Mouse (Mus musculus): ENCODE measurements at regions not wholly inside any gene's neighbourhood (a gene's known extent, or its start where the extent isn't known, plus 50 kb on each side); places are given as distances from the start of the nearest gene placed in this dataset.
"Not testable (repeated sequence)": the region's sequence is repeated elsewhere in the genome, so short reads cannot be mapped to it uniquely, and the experiment has no call there.

- WGBS (ENCODE audit: missing documents): 78% methylated on average over 7 of the region's 7 CpGs
- H3K4me3 ChIP-seq (ENCODE audit: inconsistent target): no peak overlapping the region
- H3K36me3 ChIP-seq (ENCODE audit: inconsistent target): no peaks in the 10 kb centered on the region
- no peak overlapping the region for H3K27ac ChIP-seq
- no peaks in the 10 kb centered on the region for H3K79me2 ChIP-seq (ENCODE audit: inconsistent target)
Measured at GRCm38 (mm10) chr10:118612091-118612490, 171.2 kb downstream of the Ifng start.

- no peaks in the 10 kb centered on the region for H3K36me3 ChIP-seq (ENCODE audit: inconsistent target)
- 92% methylated on average over 14 of the region's 14 CpGs for WGBS (ENCODE audit: missing documents)
- no peak overlapping the region for H3K4me3 ChIP-seq (ENCODE audit: inconsistent target)
- H3K79me2 ChIP-seq (ENCODE audit: inconsistent target): no peaks in the 10 kb centered on the region
- no peak overlapping the region for H3K27ac ChIP-seq
Measured at GRCm38 (mm10) chr10:118613056-118613695, 172.3 kb downstream of the Ifng start.

- no peak overlapping the region for H3K4me3 ChIP-seq (ENCODE audit: inconsistent target)
- no peaks in the 10 kb centered on the region for H3K79me2 ChIP-seq (ENCODE audit: inconsistent target)
- WGBS (ENCODE audit: missing documents): 97% methylated on average over 6 of the region's 6 CpGs
- no peak overlapping the region for H3K27ac ChIP-seq
- H3K36me3 ChIP-seq (ENCODE audit: inconsistent target): no peaks in the 10 kb centered on the region
Measured at GRCm38 (mm10) chr10:118614251-118614865, 173.5 kb downstream of the Ifng start.

- H3K4me3 ChIP-seq (ENCODE audit: inconsistent target): no peak overlapping the region
- H3K36me3 ChIP-seq (ENCODE audit: inconsistent target): no peaks in the 10 kb centered on the region
- WGBS (ENCODE audit: missing documents): 90% methylated on average over 10 of the region's 10 CpGs
- H3K27ac ChIP-seq: no peak overlapping the region
- H3K79me2 ChIP-seq (ENCODE audit: inconsistent target): no peaks in the 10 kb centered on the region
Measured at GRCm38 (mm10) chr10:118615131-118616020, 174.5 kb downstream of the Ifng start.

GRCm38 (mm10) chr10:118616031-118616615 is 175.3 kb downstream of the Ifng start:
- WGBS (ENCODE audit: missing documents): 97% methylated on average over 5 of the region's 5 CpGs
- Histone ChIP-seq H3K36me3 (ENCODE audit: inconsistent target) (no peaks in the 10 kb centered on the region), H3K27ac (no peak overlapping the region), H3K4me3 (ENCODE audit: inconsistent target) (no peak overlapping the region), H3K79me2 (ENCODE audit: inconsistent target) (no peaks in the 10 kb centered on the region)

- Histone ChIP-seq H3K79me2 (ENCODE audit: inconsistent target) (no peaks in the 10 kb centered on the region), H3K36me3 (ENCODE audit: inconsistent target) (no peaks in the 10 kb centered on the region), H3K4me3 (ENCODE audit: inconsistent target) (no peak overlapping the region), H3K27ac (no peak overlapping the region)
- 90% methylated on average over 6 of the region's 6 CpGs for WGBS (ENCODE audit: missing documents)
Measured at GRCm38 (mm10) chr10:118617291-118618044, 176.6 kb downstream of the Ifng start.

GRCm38 (mm10) chr10:118618251-118618650 is 177.4 kb downstream of the Ifng start:
- H3K36me3 ChIP-seq (ENCODE audit: inconsistent target); H3K4me3 ChIP-seq (ENCODE audit: inconsistent target); H3K27ac ChIP-seq; H3K79me2 ChIP-seq (ENCODE audit: inconsistent target): not testable (repeated sequence)
- 96% methylated on average over 4 of the region's 4 CpGs for WGBS (ENCODE audit: missing documents)

GRCm38 (mm10) chr10:118618766-118619600 is 178.1 kb downstream of the Ifng start:
- H3K27ac ChIP-seq: no peak overlapping the region
- no peaks in the 10 kb centered on the region for H3K36me3 ChIP-seq (ENCODE audit: inconsistent target)
- H3K4me3 ChIP-seq (ENCODE audit: inconsistent target): no peak overlapping the region
- H3K79me2 ChIP-seq (ENCODE audit: inconsistent target): no peaks in the 10 kb centered on the region
- WGBS (ENCODE audit: missing documents): 94% methylated on average over 10 of the region's 10 CpGs

GRCm38 (mm10) chr10:118619601-118620000 is 178.8 kb downstream of the Ifng start:
- Histone ChIP-seq H3K4me3 (ENCODE audit: inconsistent target) (no peak overlapping the region), H3K79me2 (ENCODE audit: inconsistent target) (no peaks in the 10 kb centered on the region), H3K36me3 (ENCODE audit: inconsistent target) (no peaks in the 10 kb centered on the region), H3K27ac (no peak overlapping the region)
- WGBS (ENCODE audit: missing documents): 75% methylated on average over 1 of the region's 1 CpGs

GRCm38 (mm10) chr10:118620611-118621010 is 179.8 kb downstream of the Ifng start:
- Histone ChIP-seq H3K4me3 (ENCODE audit: inconsistent target) (no peak overlapping the region), H3K36me3 (ENCODE audit: inconsistent target) (no peaks in the 10 kb centered on the region), H3K27ac (no peak overlapping the region), H3K79me2 (ENCODE audit: inconsistent target) (no peaks in the 10 kb centered on the region)

- Histone ChIP-seq H3K4me3 (ENCODE audit: inconsistent target) (no peak overlapping the region), H3K36me3 (ENCODE audit: inconsistent target) (no peaks in the 10 kb centered on the region), H3K27ac (no peak overlapping the region), H3K79me2 (ENCODE audit: inconsistent target) (no peaks in the 10 kb centered on the region)
- 91% methylated on average over 4 of the region's 4 CpGs for WGBS (ENCODE audit: missing documents)
Measured at GRCm38 (mm10) chr10:118621546-118621945, 180.7 kb downstream of the Ifng start.

GRCm38 (mm10) chr10:118622131-118622530 is 181.3 kb downstream of the Ifng start:
- 63% methylated on average over 6 of the region's 6 CpGs for WGBS (ENCODE audit: missing documents)
- no peaks in the 10 kb centered on the region for H3K79me2 ChIP-seq (ENCODE audit: inconsistent target)
- no peak overlapping the region for H3K27ac ChIP-seq
- H3K36me3 ChIP-seq (ENCODE audit: inconsistent target): no peaks in the 10 kb centered on the region
- no peak overlapping the region for H3K4me3 ChIP-seq (ENCODE audit: inconsistent target)

GRCm38 (mm10) chr10:118622916-118623315 is 182.1 kb downstream of the Ifng start:
- no peak overlapping the region for H3K27ac ChIP-seq
- no peaks in the 10 kb centered on the region for H3K79me2 ChIP-seq (ENCODE audit: inconsistent target)
- WGBS (ENCODE audit: missing documents): 96% methylated on average over 2 of the region's 2 CpGs
- H3K4me3 ChIP-seq (ENCODE audit: inconsistent target): no peak overlapping the region
- no peaks in the 10 kb centered on the region for H3K36me3 ChIP-seq (ENCODE audit: inconsistent target)

All from macrophage (primary cell).